Mouse (Mus musculus): ENCODE measurements around the gene Gng10. TPM values are rescaled to one million over a fixed set of nuclear protein-coding genes. Genes with fewer than 3 reads are reported as not detected.

Gng10 gene
- total and polyA plus RNA-seq, 3 experiments, result 51.2 to 59.1 TPM; not detected in 1

GRCm38 (mm10) chr4:59009186-59009585 is 25.7 kb upstream of the Gng10 start:
- Histone ChIP-seq H3K9me3 (replicated peaks; ENCODE audit: insufficient read depth, low read length) (no peaks in the 10 kb centered on the region), H3K79me2 (ENCODE audit: control insufficient read depth, insufficient read depth, low read length, poor library complexity) (peaks cover 60% of the 10 kb centered on the region), H3K27ac (ENCODE audit: control insufficient read depth, low read depth, low read length) (no peak overlapping the region), H3K9ac (ENCODE audit: control insufficient read depth, low read depth, low read length, poor library complexity, severe bottlenecking) (peak overlapping the region; percentile 34), H3K27me3 (ENCODE audit: control insufficient read depth in 1 of 2, insufficient read depth in 2 of 2, low read length in 2 of 2) (no peaks in the 10 kb centered on the region), H3K4me3 (ENCODE audit: control insufficient read depth in 1 of 2, insufficient read depth in 1 of 2, low read depth in 2 of 2, low read length in 2 of 2) (peak overlapping the region; percentile 8 to 13; a peak in 3 of 4 replicates), H3K4me1 (ENCODE audit: control insufficient read depth in 1 of 2, insufficient read depth in 2 of 2, low read length in 2 of 2) (peaks cover 23 to 32% of the 10 kb centered on the region in 2 experiments), H3K36me3 (ENCODE audit: control insufficient read depth in 1 of 2, insufficient read depth in 2 of 2, low read length in 2 of 2) (peaks cover 1 to 42% of the 10 kb centered on the region in 2 experiments; a peak in 3 of 4 replicates)
- DNase-seq (ENCODE audit: low read depth, low spot score), result peak; percentile 54
- TF ChIP-seq SIN3A (IDR thresholded peaks at IDR 0.05; ENCODE audit: low read length), result 0 out of 2 replicates have a peak, but pooled peaks have one; percentile 35
- no peak for TF ChIP-seq TBP (IDR thresholded peaks at IDR 0.05; ENCODE audit: low read depth, low read length)
- no peak for TF ChIP-seq ZKSCAN1 (IDR thresholded peaks at IDR 0.05; ENCODE audit: low read depth, low read length)
- TF ChIP-seq POLR2AphosphoS2 (IDR thresholded peaks at IDR 0.05; ENCODE audit: low read length), result no peak
- no peak for TF ChIP-seq POLR2A (IDR thresholded peaks at IDR 0.05; ENCODE audit: control insufficient read depth in 1 of 2, insufficient read depth in 1 of 2, low read depth in 1 of 2, low read length in 2 of 2, poor library complexity in 1 of 2)
- TF ChIP-seq MAFK (IDR thresholded peaks at IDR 0.05; ENCODE audit: borderline replicate concordance, low read depth, low read length), result no peak
- TF ChIP-seq ZNF384 (IDR thresholded peaks at IDR 0.05; ENCODE audit: low read depth, low read length), result no peak
- no peak for TF ChIP-seq ETS1 (IDR thresholded peaks at IDR 0.05; ENCODE audit: low read depth, low read length)
- no peak for TF ChIP-seq E2F4 (IDR thresholded peaks at IDR 0.05; ENCODE audit: borderline replicate concordance, low read depth, low read length)

DNA sequence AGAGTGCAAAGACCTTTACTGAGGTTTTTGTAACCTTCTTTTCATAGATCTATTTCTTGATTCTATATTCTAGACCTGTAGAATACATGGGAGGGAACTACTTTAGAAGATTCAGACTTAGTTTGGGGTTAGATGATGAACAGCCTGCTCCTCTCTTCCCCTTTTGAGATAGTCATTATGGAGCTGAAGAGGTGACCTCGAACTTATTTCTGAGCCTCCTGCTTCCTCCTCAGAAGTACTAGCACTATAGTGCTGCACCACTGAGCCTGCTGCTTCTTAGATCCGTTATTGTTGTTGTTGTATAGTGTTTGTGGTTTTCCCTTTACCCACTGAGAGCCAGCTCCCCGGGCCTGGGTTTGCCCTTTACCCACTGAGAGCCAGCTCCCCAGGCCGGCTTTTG is 25.2 kb upstream of the Gng10 start:
- no peak overlapping the region for H3K27ac ChIP-seq (ENCODE audit: control insufficient read depth, low read depth, low read length)
- H3K79me2 ChIP-seq (ENCODE audit: control insufficient read depth, insufficient read depth, low read length, poor library complexity), result peaks cover 54% of the 10 kb centered on the region
- H3K4me1 ChIP-seq (ENCODE audit: control insufficient read depth in 1 of 2, insufficient read depth in 2 of 2, low read length in 2 of 2), result peaks cover 20 to 28% of the 10 kb centered on the region in 2 experiments
- peak; percentile 67 for DNase-seq (ENCODE audit: low read depth, low spot score)
- H3K27me3 ChIP-seq (ENCODE audit: control insufficient read depth in 1 of 2, insufficient read depth in 2 of 2, low read length in 2 of 2), result no peaks in the 10 kb centered on the region
- no peak overlapping the region for H3K9ac ChIP-seq (ENCODE audit: control insufficient read depth, low read depth, low read length, poor library complexity, severe bottlenecking)
- peaks cover 5 to 36% of the 10 kb centered on the region in 2 experiments for H3K36me3 ChIP-seq (ENCODE audit: control insufficient read depth in 1 of 2, insufficient read depth in 2 of 2, low read length in 2 of 2)
- TF ChIP-seq JUND (IDR thresholded peaks at IDR 0.05; ENCODE audit: low read depth, low read length) (no peak), POLR2A (IDR thresholded peaks at IDR 0.05; ENCODE audit: control insufficient read depth in 1 of 2, insufficient read depth in 1 of 2, low read depth in 1 of 2, low read length in 2 of 2, poor library complexity in 1 of 2) (no peak)
- no peaks in the 10 kb centered on the region for H3K9me3 ChIP-seq (replicated peaks; ENCODE audit: insufficient read depth, low read length)
- peak overlapping the region in 1 of 2 experiments; percentile 8; a peak in 1 of 4 replicates for H3K4me3 ChIP-seq (ENCODE audit: control insufficient read depth in 1 of 2, insufficient read depth in 1 of 2, low read depth in 2 of 2, low read length in 2 of 2)

GRCm38 (mm10) chr4:59011446-59011845 is 23.4 kb upstream of the Gng10 start:
- peaks cover 22 to 23% of the 10 kb centered on the region in 2 experiments for H3K4me1 ChIP-seq (ENCODE audit: control insufficient read depth in 1 of 2, insufficient read depth in 2 of 2, low read length in 2 of 2)
- no peak overlapping the region for H3K27ac ChIP-seq (ENCODE audit: control insufficient read depth, low read depth, low read length)

More at GRCm38 (mm10) chr4:59011446-59011845, 23.4 kb upstream of the Gng10 start:
- TF ChIP-seq EP300 (IDR thresholded peaks at IDR 0.05; ENCODE audit: low read depth in 1 of 2, low read length in 2 of 2) (peak; percentile 7 to 53; a peak in 1 of 4 replicates), GATA1 (IDR thresholded peaks at IDR 0.05; ENCODE audit: low read depth, low read length) (peak; percentile 76), KAT2A (conservative IDR thresholded peaks at IDR 0.05; ENCODE audit: low read depth, low read length) (no peak), ETS1 (IDR thresholded peaks at IDR 0.05; ENCODE audit: low read depth, low read length) (no peak; the same call in 1 of the 2 replicates)
- no peak overlapping the region for H3K9ac ChIP-seq (ENCODE audit: control insufficient read depth, low read depth, low read length, poor library complexity, severe bottlenecking)
- H3K9me3 ChIP-seq (replicated peaks; ENCODE audit: insufficient read depth, low read length), result no peaks in the 10 kb centered on the region
- no peak overlapping the region for H3K4me3 ChIP-seq (ENCODE audit: control insufficient read depth in 1 of 2, insufficient read depth in 1 of 2, low read depth in 2 of 2, low read length in 2 of 2)
- peak; percentile 48 for DNase-seq (ENCODE audit: low read depth, low spot score)
- H3K36me3 ChIP-seq (ENCODE audit: control insufficient read depth in 1 of 2, insufficient read depth in 2 of 2, low read length in 2 of 2), result peaks cover 10 to 25% of the 10 kb centered on the region in 2 experiments
- H3K79me2 ChIP-seq (ENCODE audit: control insufficient read depth, insufficient read depth, low read length, poor library complexity), result peaks cover 39% of the 10 kb centered on the region
- H3K27me3 ChIP-seq (ENCODE audit: control insufficient read depth in 1 of 2, insufficient read depth in 2 of 2, low read length in 2 of 2), result no peaks in the 10 kb centered on the region
